Mouse (Mus musculus): Measurements from ENCODE around the gene Btbd9.

The Btbd9 gene

DNA sequence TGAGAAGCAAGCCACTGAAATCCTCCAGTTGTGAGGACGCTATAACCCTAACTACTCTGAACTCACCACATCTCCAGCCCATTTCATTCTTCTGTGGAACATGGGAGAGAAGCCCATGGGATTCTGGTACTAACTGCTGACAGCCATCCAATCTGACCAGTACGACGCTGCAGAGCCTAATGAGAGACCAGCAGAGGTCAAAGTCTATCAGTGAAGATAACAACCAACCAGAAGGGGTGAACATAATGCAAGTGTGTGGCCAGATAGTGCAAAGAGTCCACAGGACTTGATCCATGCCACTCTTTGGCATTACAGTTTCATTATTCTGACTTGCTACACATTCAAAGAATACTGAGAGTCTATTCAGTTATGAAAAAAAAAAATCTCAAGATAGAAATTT is 160.6 kb downstream of the Btbd9 start:
- no peak for DNase-seq (ENCODE audit: low read depth in 2 of 2, low spot score in 2 of 2)

DNA sequence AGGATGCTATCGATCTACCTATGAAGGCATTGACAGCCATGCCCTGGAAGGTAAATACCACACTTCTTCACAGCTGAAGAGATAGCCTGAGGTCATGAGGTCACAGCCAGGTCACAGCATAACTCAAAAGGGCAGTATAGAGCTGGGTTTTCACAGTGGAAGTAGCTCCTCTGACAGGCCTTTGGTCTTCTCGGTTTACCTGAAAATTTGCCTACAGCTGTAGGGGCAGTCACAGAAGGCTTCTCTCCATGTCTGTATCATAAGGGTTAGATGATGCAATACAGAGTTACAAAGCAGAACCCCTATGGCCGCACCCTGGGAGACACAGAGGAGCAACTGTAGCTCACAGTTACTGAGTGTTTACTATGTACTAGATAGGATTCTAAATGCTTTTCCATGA is 163.3 kb downstream of the Btbd9 start:
- no peak for DNase-seq (ENCODE audit: low read depth in 2 of 2, low spot score in 2 of 2)

DNA sequence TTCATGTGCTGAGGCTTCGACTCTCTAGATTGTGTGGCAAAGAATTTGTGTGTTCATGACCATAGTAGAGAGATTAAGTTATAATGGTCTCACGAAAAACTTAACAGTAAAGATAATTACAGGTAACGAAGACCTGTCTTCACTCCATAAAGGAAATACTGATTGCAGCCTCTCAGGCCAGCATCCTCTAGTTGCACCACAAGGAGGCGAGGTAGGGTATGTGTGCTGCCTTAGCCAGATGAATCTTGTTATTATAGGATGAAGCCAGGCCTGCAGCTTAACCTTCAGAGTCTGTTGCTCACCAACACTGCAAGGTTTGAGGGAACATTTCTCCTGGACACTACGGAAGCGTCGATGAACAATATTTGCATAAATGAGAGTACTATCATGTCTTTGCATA is 170.3 kb downstream of the Btbd9 start:
- no peak for DNase-seq (ENCODE audit: low read depth in 2 of 2, low spot score in 2 of 2)

DNA sequence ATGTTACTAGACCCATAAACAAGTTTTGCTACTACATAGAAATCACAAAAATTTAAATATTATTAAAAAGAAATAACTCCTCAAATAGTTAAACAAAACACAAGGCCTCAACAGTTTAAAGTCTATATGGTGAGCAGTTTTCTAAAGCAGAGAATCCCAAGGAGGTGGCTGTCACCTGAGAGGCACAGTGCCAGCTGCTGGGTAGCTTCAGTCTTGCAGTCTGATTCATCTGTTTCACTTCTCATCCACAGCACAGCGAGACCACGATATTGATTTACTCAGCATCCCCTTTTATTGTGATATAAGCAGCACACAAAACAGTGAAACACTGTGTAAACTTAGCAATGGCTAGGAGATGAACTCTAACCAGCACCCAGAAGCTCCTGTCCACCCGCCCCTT is 173.4 kb downstream of the Btbd9 start:
- DNase-seq (ENCODE audit: low read depth in 2 of 2, low spot score in 2 of 2): no peak

DNA sequence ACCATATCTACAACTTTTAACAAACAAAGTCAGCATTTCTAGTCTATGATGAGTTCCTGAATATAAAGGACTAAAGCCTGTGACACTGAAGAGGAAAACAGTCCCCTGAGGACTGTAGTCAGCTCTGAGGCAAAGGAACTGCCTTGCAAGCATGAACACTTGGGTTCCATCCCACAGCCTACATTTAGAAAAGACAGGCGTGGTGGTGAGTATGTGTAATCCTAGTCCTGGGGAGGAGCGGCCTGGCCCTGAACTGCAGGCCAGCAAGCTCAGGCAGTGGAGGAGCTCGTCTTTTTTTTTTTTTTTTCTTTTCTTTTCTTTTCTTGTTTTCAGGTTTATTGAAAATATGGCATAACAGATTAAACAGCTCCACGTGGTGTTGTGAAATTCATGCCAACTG is 181.0 kb downstream of the Btbd9 start:
- no peak for DNase-seq (ENCODE audit: low read depth in 2 of 2, low spot score in 2 of 2)

- no peak for DNase-seq (ENCODE audit: low read depth in 2 of 2, low spot score in 2 of 2)
Observed at GRCm38 (mm10) chr17:30392031-30392430, 184.3 kb downstream of the Btbd9 start.

- no peak for DNase-seq (ENCODE audit: low read depth in 2 of 2, low spot score in 2 of 2)
Observed at GRCm38 (mm10) chr17:30391220-30391619, 185.1 kb downstream of the Btbd9 start.

DNA sequence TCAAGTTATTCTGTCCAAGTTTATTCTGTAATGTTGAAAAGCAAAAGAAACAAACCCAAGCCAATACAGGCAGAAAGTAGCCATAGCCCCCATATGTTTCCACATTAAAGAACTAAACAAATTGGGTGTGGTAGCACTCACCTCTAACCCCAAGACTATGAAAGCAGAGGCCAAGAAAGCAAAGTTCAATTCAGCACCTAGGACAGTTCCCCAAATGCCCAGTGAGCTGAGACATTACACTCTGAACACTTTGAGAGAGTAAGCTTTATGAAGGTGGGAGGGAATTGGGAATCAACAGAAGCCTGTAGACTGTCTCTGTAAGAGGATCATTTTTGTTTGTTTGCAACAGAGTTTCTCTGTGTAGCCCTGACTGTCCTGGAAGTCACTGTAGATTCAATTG is 186.6 kb downstream of the Btbd9 start:
- DNase-seq (ENCODE audit: low read depth in 2 of 2, low spot score in 2 of 2): no peak

GRCm38 (mm10) chr17:30388817-30389216 is 187.5 kb downstream of the Btbd9 start:
- no peak for DNase-seq (ENCODE audit: low read depth in 2 of 2, low spot score in 2 of 2)

GRCm38 (mm10) chr17:30388391-30388790 is 187.9 kb downstream of the Btbd9 start:
- no peak for DNase-seq (ENCODE audit: low read depth in 2 of 2, low spot score in 2 of 2)

- no peak for DNase-seq (ENCODE audit: low read depth in 2 of 2, low spot score in 2 of 2)
Observed at GRCm38 (mm10) chr17:30386241-30386640, 190.0 kb downstream of the Btbd9 start.

DNA sequence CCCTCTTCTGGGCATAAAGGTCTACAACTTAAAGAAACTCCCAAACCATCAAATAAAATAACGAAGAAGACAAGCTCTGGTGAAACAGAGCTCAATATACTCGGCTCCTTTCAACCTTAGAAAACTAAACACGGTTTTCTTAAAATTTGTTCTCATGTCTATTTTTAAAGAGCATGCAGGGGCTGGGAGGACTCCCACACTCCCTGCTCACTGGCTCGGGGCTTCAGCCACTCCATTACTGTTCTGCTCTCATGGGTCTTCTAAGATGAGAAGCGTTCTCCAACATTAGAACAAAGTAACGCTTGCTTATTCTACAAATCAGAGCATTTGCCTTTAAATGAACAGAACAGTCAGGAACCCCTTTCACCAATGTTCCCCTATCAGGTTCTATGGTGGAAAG is 192.6 kb downstream of the Btbd9 start:
- DNase-seq (ENCODE audit: low read depth in 2 of 2, low spot score in 2 of 2): no peak

DNA sequence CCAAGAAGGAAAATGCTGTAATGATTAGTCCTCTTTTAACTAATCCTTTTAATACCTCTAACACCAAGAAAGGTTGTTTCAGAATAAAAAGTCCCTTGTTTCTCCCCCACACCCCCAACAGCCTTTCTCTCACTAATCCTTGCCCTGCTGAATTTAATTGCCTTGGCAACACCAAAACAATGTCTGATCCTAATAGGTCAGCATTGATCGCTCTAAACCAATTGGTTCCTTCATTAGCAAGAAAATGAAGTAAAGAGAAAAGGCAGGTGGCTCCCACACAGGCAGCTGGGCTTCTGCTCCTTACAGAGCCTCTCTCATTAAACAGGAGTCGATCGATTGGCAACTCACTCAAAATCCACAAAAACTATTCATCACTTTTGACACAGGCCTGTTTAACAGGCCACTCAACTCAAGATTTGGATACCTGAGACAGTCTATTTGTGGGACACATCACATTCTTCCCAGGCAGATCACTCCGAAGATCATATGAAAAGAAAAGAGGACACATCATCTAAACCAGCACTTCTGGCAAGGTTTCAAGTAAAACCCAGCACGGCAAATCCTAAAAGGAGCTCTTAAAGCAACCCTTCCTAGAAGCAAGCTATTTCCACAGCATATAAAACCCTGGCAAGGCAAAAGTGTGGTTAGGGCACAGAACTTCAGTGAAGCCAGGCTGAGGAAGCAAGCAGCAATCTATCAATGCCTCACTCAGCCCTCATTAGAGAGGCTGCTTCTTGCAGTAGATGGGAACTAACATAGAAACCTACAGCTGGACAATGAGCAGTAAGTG is 197.9 kb downstream of the Btbd9 start:
- DNase-seq (ENCODE audit: low read depth in 2 of 2, low spot score in 2 of 2): no peak

DNA sequence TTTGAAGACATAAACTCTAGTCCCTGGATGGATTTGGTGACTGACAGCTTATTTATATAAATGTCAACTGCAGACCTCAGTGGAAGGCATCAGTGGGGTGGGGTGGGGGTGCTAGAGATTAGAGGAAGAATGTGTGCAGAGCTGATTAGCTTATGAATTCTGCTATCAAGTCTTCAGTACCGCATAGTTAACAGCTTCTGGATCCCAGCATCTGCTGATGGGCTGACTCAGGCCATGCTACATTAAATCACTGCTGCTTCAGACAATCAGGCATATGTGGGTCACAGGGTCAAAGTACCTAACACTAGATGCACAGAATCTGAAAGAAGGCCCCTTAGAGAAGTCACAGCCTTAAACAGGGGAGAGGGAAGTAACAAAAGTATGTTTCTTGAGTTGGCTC is 198.5 kb downstream of the Btbd9 start:
- no peak for DNase-seq (ENCODE audit: low read depth in 2 of 2, low spot score in 2 of 2)

GRCm38 (mm10) chr17:30375107-30375506 is 201.2 kb downstream of the Btbd9 start:
- DNase-seq (ENCODE audit: low read depth in 2 of 2, low spot score in 2 of 2): no peak

DNA sequence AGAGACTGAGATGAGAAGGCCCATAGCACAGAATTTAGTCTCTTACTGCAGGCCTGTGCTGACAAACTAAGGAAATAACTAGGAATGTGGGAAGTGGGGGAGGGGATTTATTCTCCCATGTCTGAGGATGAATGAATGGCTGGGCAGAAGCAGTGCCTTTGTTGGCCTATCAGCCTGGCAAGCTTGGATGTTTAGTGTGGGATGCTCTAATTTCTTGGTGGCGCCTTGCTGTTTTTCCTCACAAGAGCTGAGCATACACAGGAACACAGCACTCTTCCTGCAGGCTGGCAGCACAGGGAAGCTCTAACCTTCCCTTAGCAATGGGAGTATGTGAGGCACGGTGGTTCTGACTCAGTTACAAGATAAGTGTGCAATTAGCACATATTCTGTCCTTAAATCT is 207.7 kb downstream of the Btbd9 start:
- no peak for DNase-seq (ENCODE audit: low read depth in 2 of 2, low spot score in 2 of 2)

DNA sequence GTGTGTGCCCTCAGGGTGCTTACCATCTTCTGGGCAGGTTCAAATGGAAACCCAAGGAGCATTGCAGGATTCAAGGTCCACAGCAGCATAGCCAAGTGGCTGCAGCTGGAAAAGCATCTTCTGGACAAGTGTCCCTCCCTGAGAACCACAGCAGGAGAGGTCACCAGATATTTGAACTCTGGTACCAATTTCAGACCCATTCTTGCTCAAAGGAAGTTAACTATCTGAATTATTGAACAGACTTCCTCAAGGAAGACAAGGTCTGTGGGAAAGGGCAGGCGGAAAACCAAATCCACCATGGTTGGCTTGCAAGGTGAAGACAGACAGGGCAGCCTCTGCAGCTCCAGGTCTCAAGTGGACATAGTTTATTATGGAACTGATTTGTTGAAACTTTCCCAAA is 211.6 kb downstream of the Btbd9 start:
- DNase-seq (ENCODE audit: low read depth in 2 of 2, low spot score in 2 of 2): no peak

- no peak for DNase-seq (ENCODE audit: low read depth in 2 of 2, low spot score in 2 of 2)
Observed at GRCm38 (mm10) chr17:30363365-30363764, 212.9 kb downstream of the Btbd9 start.

GRCm38 (mm10) chr17:30360654-30361053 is 215.6 kb downstream of the Btbd9 start:
- no peak for DNase-seq (ENCODE audit: low read depth in 2 of 2, low spot score in 2 of 2)

DNA sequence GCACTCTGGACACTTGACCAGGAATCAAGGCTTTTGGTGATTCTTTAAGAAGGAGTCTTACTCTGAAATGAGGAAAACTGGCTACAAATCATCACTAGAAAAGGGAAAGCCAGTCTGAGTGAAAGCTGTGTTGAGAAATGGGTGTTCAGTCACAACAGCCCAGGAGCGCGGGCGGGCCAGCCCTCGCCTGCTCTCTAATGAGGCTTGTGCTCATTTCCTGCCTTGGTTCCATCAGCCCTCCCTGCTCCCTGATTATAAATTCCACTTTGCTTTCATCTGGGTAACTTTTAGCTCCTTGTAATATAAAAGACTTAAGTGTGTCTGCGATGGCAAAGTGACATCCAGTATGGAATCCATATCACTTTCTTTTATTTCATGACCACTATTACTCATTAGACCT is 216.9 kb downstream of the Btbd9 start:
- DNase-seq (ENCODE audit: low read depth in 2 of 2, low spot score in 2 of 2): no peak

DNA sequence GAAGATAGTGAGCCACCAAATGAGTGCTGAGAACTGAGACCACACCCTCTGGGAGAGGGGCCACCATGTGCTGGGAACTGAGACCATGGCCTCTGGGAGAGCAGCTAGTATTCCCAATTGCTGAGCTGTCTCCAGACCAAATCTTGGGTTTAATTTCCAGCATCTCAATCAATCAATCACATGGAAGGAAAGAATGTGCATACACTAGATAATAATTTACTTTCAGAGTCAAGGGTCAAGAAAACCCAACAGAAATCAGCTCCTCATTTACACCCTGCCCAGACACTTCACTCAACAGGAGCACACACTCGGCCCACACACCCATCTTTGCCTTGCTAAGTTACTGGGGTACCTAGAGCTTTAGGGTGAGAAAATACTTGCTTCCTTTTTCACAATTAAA is 220.9 kb downstream of the Btbd9 start:
- DNase-seq (ENCODE audit: low read depth in 2 of 2, low spot score in 2 of 2): no peak

- no peak for DNase-seq (ENCODE audit: low read depth in 2 of 2, low spot score in 2 of 2)
Observed at GRCm38 (mm10) chr17:30354381-30354780, 221.9 kb downstream of the Btbd9 start.

GRCm38 (mm10) chr17:30348031-30348430 is 228.3 kb downstream of the Btbd9 start:
- DNase-seq (ENCODE audit: low read depth in 2 of 2, low spot score in 2 of 2): no peak

Measured in CD8-positive naive resting alpha-beta T cell, adult 2 months (primary cell).